Mouse (Mus musculus): ENCODE results near the gene Gadd45b.

Gene Gadd45b

DNA sequence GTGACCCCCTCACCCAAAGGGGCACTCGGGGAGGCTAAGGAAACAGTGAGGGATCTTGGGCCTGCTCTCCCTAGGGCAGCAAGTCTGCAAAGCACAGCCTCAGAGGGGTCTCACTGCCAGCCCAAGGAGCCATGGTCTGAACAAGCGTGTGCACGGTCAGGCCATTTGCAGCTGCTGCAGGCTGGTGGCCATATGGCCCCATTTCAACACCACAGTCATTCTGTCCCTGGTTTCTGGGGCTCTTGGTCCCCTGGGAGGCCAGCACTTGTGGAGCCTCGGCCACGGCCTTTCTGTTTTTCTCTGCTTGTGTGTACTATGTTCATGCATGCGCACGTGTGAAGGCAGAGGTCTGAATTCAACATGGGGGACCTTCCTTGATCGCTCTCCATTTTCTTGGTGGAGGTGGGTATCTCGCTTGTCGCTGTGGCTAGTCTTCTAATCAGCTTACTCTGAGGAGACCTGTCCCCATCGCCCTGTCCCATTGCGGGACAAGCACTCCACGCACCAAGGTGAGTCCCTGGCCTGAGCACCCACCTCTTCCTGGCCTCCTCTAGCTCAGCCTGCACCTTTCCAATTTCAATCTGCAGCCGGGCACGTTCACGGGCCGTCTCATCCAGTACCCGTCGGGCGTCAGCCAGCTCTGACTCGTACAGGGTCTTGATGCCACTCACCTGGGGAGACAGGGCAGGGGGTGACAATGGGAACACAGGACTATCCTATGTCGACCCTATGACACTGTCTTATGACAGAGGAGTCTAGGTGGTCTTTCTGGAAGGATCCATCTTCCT is 20.3 kb upstream of the Gadd45b start:
- no peak for DNase-seq

DNA sequence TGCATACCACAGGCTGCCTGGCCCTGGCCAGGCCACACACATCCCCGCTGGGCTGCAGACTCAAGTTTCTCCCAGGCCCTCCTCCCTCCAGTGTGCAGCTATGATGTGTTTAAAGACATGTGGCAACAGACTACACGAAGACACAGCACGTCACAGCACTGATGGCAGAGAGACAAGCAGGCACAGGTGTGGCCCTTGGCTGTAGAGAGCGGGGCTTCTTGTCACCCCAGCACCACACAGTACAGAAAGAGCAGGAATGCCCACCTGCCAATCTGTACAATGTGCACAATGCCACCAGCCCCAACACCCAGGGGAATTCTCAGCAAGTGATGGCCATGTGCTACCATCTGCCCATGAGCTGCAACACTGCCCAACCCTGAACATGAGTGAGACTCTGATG is 18.5 kb upstream of the Gadd45b start:
- DNase-seq, result no peak

DNA sequence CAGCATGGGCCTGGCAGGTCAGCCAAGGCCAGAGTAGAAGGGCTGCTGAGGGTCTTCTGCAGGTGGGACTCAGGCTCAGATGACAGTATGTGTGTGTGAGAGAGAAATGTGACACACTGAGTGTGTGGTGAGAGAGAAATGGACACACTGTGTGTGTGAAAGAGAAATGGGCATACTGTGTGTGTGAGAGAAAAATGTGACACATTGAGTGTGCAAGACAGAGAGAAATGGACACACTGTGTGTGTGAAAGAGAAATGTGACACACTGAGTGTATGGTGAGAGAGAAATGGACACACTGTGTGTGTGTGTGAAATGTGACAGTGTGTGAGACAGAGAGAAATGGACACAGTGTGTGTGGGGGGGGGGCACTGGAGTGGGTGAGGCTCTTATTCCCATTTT is 18.0 kb upstream of the Gadd45b start:
- DNase-seq, result no peak

DNA sequence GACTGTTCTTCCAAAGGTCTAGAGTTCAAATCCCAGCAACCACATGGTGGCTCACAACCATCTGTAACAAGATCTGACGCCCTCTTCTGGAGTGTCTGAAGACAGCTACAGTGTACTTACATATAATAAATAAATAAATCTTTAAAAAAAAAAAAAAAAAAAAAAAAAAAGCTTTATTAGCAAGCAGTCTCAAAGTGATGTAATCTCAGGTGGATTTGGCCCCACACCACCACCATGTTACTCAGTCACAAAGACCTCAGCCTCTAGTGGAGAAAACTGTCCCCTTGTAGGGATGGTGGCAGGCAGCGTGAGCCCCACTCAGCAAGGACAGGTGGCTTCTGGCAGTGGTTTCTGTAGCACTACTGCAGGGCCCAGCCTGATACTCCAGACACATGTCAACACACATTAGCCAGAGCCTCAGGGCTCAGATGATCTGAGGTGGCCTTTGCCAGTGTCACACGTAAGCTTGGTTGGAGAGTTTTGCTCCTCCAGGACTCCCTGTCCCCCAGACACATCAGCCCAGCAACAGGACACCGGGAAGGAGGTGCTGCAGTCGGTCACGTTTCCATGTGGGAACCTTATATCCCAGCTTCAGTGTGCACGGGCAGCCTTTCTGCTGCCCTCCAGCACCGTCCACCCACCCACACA is 16.4 kb upstream of the Gadd45b start:
- no peak for DNase-seq

DNA sequence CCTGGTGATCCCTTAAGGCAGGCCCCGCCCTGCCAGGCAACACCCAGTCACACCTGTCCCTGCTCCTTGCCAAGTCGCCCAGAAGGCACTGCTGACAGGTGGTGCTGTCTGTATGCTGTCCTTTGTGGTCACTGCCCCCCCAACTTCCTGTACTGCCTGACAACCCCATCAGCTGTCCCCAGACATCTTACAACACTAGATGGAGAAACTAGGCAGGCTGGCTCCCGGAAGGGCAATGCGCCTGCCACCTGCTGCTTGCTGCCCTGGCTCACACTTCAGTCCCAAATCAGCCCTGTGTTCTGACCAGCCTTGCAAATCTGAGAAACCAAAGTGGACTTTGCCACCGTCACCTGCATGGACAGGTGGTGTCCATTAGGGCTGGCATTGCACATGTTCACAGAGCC is 15.6 kb upstream of the Gadd45b start:
- DNase-seq, result peak in 1 of 2 experiments; percentile 66

DNA sequence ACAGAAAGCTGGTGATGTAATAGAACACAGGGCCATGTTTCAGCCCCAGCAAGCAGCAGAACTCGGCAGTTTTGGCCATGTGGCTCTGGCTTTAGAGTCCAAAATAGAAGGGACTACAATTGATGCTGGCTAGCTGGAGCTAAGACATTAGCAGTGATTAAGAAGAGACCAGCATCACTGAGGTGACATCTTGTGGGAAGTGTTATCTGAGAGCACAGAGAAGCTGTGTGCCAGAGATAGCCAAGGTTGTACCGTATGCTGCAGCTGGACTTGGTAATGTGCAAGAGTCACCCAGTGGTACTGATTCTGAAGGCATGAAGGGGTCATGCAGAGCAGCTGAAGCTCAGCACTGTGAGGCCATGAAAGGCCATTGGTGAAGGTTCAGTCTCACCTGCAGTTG is 14.6 kb upstream of the Gadd45b start:
- DNase-seq, result no peak

DNA sequence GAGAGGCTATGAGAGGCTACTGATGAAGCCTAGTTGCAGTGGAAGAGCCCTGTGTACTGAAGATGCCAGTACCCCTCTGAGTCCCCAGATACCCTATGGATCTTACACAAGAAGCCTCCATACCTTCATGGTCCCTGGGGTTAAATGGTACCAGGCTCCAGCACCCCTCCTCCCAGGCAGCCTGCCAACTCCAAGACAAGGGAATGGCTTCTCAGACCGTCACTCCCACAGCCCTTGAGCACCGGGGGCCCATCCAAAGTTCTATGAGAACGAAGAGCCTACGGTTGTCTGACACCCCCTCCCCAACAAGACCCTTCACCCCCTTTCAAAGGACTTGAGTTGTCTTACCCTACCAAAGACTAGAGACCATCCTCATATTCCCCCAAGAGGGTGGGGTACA is 14.1 kb upstream of the Gadd45b start:
- DNase-seq, result no peak

DNA sequence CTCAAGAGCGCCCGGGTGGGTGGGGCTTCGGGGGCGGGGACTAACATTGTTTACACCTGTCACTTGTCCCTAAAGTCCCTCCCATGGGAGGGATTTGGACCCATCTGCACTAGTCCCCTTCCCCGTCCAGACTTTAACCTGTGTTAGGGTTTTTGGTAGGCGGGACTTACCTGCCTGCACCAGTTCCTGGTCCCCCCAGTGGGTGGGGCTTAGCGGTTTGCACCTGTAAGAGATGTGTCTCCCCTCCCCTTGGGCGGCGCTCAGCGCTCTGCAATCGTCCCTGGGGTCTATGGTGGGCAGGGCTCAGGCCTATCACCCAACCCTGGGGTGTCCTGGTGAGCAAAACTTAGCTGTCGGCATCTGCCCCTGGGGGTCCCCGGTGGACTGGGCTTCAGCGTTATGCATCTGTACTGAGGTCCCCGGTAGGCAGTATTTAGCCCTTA is 12.5 kb upstream of the Gadd45b start:
- DNase-seq, result peak; percentile 53 to 85

DNA sequence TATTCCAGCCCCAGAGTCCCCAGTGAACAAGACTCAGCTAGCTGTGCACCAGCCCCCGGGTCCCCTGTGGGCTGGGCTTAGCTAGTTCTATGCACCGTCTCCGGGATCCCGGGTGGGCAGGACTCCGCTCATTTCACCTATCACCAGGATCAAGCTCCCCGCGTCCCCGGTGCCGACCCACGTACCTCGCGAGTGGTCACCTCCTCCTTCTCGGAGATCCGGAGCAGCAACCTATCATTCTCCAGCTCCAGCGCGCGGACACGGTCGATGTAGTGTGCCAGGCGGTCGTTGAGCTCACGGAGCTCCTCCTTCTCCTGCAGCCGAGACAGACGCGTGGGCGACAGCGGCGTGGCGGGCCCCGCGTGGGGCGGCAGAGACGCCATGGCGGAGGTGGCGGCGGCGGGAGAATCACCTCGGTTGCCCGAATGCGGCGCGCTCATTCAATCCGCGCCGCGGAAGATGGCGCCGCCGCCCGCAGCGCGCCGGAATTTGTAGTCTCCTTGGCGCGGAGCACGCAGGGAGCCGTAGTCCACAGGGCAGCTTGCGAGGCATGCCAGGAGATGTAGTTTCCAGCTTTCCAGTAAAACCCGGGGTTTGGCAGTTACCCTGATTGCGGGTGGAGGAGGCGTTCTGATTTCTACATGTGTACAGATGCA is 12.0 kb upstream of the Gadd45b start, which contains the start of gene Lmnb2:
Gene Lmnb2, minus strand, starts transcription at position 467 of the 656 bp plus-strand sequence.
- DNase-seq, result peak; percentile 79 to 86

DNA sequence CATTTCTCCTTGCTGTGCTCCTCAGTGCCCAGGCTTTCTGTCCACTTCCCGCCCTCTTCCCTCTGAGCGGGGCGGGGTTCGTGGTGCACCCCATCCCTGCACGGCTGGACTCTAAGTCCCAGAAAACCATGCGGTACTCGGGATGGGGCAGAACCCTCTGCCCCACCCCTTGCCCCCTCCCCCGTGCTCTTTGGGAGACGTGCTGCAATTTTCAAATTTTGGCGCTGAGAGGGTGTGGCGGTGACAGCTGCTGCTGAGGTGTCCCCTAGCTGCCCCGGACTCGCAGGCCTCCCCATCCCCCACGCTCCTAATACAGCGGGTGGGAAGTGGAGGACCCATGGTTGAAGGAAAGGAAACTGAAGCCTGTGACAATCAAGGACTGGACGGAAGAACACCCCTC is 8.0 kb upstream of the Gadd45b start:
- DNase-seq, result peak; percentile 58 to 78

DNA sequence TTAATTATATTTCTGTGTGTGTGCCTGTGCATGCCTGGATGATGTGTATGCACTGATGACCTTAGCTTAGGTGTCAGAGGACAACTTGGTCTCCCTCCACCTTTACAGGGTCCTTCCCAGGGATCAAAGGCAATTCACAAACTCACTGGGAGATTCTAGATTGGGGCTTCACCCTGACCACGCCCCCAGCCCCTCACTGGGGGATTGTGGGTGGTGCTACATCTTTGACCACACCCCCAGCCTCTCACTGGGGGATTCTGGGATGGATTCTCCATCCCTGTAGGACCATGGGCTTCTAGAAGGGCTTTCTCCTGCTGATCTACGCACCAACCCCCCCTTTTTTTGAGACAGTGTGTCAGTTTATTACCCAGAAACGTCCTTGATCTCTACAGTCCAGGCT is 4.4 kb upstream of the Gadd45b start:
- DNase-seq, result no peak

DNA sequence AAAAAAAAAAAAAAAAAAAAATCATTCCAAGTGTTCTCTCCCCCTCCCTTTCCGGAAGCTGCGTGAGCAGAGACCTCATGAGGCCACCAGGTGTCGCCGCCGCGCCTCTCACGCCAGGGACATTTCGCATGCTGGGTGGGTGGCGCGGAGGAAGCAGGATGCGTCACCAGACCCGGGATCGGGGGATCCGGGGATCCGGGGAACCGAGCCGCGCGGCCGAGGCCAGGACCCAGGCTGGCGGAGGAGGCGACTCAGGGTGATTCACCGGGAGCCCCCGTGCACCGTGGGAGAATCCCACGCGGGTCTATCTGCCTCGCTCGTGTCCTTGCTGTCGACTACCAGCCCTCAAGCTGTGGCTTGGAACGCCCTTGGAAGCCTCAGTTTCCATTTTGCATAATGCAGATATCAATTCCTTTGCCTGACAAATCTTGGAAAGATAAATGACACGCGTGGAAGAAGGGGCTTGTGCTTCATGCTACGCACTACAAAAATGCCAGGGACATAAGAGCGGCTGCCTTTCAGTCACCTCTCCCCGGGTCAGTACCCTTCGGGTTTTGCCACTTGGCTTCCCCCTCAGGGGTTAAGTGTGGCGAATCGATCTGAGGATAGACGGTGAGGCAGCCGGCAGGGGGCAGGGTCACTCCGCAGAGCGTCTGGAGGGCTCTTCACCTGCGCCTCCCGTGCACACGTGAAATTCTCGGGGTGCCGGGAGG is 1.1 kb upstream of the Gadd45b start:
- DNase-seq, result peak; percentile 93

DNA sequence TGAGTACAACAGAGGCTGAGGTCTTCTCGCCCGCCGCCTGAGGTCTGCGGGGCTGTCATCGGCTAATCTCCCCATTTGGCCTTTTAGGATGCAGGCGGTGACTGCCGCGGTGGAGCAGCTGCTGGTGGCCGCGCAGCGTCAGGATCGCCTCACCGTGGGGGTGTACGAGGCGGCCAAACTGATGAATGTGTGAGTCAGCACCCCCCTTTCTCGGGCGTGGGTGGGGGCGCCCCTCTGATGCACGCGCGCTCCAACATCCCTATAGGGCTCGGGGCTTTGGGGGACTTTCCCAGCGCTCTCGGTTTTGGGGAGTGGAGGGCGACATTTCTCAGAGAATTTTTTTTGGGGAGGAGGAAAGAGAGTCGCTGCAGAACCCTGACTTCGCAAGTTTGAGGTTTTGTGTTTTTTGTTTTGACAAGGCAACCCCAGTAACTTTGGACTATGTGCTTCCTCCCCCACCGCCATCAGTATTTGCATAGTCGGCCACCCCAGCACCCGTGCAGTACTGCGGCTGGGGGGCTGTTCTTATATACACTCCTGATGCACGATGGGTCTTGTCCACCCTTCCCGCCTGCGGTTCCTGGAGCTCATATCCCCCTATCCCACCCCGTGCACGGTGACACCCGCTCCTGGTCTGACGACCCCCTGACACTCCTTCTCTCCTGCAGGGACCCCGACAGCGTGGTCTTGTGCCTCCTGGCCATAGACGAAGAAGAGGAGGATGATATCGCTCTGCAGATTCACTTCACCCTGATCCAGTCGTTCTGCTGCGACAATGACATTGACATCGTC is 684 bp downstream of the Gadd45b start:
- DNase-seq, result peak in 1 of 2 experiments; percentile 26

DNA sequence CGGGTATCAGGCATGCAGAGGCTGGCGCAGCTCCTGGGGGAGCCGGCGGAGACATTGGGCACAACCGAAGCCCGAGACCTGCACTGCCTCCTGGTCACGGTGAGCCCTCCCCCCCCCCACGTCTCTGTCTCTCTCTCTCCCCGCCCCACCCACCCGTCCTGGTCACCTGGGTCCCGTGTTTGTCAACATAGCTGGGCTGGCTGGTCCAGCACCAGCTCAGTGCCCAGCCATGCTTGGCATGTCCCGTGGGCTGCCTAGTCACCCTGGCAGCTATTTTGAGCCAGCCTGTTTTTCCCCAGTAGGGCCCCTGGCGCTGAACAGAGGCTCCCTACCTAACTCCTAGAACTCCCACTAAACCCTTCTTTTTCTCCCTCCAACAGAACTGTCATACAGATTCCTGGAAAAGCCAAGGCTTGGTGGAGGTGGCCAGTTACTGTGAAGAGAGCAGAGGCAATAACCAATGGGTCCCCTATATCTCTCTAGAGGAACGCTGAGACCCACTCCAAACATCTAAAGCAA is 1.3 kb downstream of the Gadd45b start:
- DNase-seq, result peak; percentile 42 to 82

DNA sequence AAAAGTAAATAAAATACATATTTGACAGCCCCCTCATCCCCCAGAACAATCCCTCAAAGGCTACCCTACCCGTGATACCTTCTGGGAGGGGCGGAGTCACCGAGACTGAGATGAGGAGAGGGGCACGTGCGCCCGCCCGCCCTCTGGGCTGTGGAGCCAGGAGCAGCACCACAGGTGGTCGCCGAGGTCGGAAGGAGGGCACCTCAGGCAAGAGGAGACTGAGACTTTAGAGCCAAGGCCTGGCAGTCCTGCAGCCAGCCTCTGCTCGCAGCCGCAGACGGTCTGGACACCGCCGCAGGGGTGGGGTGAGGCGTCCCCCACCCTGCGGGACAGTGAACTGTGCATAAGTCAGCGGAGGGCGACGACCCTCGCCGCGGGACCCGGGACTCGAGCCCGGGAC is 1.8 kb downstream of the Gadd45b start:
- DNase-seq, result no peak

DNA sequence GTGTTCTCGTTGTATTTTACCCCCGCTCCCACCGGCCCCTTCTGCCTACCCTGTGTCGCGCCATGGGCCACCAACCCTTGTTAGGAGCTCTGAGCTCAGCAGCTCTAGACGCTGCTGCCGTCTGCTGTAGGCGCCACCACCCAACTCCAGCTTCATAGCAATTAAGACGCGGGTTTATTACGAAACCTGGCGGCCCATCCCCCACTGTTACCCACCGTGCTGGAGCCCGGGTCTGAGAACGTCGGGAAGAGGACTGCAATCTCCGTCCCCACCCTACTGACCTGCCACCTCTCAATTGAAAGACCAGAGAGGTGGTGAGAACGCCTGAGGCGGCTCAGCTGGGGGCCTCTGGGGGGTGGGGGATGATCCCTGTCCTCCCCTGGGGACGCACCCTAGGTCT is 2.3 kb downstream of the Gadd45b start:
- DNase-seq, result no peak

DNA sequence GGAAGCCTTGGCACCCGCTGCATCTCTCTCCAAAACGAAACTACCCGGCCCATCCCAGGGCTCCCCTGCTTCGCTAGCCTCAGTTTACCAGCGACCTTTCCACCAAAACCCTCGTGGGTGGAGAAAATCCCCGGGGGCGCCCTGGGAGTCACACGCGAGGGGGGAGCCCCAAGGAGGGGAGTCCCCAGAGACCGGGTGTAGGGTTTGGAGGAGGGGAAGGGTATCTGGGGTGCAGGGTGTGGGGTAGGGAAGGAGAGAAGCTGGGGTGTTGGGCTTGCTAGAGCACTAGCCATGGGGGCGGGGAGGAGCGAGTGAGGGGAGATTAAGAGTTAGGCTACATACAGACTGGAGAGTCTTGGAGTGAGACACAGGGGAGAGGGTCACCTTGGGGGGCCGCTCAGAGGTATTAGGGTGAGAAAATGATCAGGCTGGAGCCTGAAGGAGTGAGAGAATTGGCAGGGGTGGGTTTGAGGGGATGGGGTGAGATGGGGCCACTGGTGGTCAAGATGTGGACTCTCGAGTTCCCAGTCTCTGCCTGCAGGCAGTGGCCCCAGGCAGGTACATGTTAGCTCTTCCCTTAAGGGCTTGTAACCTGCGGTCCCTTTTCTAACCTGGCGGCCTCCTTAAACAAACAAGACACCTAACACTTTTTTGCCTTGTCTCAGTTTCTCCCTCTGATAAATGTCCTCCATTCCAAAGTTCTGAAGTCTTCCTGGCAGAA is 3.0 kb downstream of the Gadd45b start:
- DNase-seq, result no peak

DNA sequence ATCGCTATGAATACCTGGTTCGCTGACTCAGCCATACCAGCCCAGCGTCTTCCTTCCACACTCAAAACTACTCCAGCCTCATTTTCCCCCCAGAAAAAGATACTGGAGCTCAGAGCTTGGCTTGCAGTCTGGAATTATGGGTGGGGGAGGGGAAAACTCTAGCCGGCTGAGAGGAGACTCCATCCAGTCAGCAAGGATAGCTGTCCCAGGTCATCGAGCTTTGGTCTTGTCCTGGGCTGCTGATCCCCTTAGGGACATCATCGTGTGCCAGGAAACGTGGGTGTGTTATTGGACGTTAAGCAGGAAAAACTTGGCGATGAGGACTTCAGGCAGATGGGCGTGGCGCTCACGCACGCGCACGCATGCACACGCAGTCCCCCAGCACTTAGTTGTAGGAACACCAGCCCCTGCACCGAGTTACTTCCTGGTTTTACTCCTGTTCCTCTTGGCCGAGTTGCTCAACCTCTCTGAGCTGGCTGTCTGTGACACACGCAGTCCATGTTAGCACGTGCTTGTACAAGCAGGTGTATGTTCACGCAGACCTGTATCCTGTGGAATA is 3.6 kb downstream of the Gadd45b start:
- peak in 1 of 2 experiments; percentile 60 for DNase-seq

DNA sequence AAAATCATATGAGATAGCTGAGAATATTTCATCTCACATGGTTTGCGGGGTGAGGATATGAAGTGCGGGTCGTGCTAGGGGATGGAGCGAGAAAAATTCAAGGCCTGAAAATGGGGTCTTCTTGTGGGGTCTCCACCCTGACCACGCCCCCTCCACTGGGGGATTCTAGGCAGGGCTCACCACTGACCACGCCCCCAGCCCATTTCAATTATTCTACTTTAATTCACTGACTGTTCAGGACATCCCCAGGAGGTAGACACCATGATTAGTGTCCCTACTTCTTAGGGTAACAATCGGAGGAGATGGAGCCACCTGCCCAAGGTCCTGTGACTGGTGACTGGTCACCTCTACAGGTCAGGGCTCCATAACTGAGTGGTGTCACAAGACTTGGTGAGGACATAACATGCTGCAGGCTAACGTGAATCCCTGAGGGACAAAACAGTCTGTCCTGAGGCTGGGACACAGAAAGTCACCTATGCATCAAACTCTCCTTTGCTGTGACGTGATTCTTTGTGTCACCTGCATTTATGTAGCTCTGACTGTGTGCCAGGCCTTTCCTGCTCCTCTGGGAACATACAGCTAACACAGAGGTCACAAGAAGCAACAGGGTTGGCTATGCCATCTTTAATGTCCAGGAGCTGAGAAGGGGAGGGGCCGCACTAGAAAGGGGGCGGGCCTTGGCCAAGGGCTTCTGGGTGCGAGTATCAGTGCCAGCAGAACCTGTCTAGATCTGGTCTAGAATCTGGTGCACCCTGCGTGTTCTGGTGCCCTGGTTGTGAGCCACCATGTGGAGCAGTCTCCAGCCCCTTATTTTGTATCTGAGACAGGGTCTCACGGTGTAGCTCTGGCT is 4.5 kb downstream of the Gadd45b start:
- no peak for DNase-seq

DNA sequence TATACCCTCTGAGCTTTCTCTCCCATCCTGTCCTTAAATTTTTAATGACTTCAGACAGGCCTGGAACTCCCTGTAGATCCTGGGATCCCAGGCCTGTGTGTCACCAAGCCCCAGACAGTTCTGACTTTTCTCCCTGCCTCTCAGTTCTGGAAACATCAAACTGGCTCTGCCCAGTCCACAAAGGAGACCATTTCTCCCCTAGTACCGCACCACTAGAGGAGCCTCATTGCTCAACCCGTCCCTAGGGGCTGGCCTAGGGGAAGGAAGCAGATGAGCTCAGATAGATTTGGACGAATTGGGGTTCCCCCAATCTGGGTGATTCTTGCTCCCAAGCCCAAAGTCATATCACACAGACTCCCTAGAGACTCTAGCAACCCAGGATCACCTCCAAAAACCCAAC is 5.4 kb downstream of the Gadd45b start:
- no peak for DNase-seq
